Mouse (Mus musculus): ENCODE results near the gene Kctd14. TPM values are rescaled to one million over a fixed set of nuclear protein-coding genes. Genes with fewer than 3 reads are reported as not detected.
"Not testable (repeated sequence)": the region's sequence is repeated elsewhere in the genome, so short reads cannot be mapped to it uniquely, and the experiment has no call there.

Kctd14 gene
- polyA plus RNA-seq, 1 experiment from 2014 or later, result 5.1 TPM

DNA sequence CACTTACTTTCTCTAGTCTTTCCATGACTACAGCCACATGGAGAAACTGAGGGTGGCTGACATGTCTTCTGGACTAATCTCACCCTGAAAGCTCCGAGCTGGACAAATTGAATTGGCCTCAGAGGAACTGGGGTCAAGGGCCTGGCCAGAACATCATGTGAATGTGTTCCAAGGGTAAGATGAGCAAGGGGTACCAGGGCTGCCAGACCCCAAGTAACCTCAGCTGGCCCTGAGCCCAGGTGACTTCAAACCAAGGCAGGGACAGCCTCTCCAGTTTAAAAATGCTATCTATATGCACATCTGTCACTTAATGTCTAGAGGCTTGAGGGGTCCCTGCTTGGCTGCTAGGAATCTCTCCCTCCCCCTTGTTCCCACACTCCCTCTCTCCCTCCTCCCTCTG is 30.7 kb upstream of the Kctd14 start:
- Histone ChIP-seq H3K36me3 (no peaks in the 10 kb centered on the region), H3K27ac (replicated peaks) (no peak overlapping the region), H3K9ac (no peak overlapping the region), H3K4me2 (replicated peaks) (no peak overlapping the region), H3K27me3 (no peaks in the 10 kb centered on the region), H3K9me3 (replicated peaks) (no peaks in the 10 kb centered on the region), H3K4me1 (peaks cover 3% of the 10 kb centered on the region; the same call in 1 of the 2 replicates), H3K4me3 (replicated peaks) (no peak overlapping the region)
- ATAC-seq (ENCODE audit: insufficient number of reproducible peaks, low FRiP score, low TSS enrichment, low read depth), result no peak
- 53% methylated on average over 1 of the region's 1 CpGs for WGBS

DNA sequence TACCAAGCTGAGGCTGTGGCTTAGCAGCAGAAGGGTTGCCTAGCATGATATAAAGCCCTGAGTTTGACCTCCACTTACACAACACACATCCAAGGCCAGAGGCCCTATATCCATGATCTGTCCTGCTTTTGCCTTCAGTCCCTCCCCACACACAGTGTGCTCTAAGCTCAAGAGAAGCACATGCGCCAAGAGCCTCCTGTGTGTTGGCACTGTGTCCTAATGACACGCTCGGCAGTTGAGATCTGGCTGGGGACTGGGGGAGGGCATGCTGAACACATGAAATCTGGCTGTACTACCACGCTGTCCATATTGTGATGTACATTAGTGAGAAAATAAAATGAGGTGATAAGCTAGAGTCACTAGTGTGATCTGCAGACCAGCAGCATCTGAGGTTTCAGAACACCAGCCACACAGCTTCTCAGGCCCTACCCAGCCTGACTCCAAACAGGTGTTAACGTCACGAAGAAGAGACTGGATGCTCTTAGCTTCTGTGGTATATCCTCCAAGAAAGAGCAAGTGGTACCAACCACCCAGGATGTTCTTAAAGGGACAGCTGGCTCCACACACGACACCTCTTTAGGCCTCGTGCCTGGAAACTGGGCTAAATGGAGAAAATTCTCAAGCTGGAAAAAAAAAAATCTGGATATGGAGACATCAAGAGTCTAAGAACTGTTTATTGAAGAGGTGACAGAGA is 30.0 kb upstream of the Kctd14 start:
- no peak overlapping the region for H3K27ac ChIP-seq (replicated peaks)
- H3K9ac ChIP-seq, result no peak overlapping the region
- no peak overlapping the region for H3K4me3 ChIP-seq (replicated peaks)
- H3K9me3 ChIP-seq (replicated peaks), result no peaks in the 10 kb centered on the region
- 76% methylated on average over 8 of the region's 8 CpGs for WGBS
- peaks cover 3% of the 10 kb centered on the region; the same call in 1 of the 2 replicates for H3K4me1 ChIP-seq
- ATAC-seq (ENCODE audit: insufficient number of reproducible peaks, low FRiP score, low TSS enrichment, low read depth), result no peak
- H3K4me2 ChIP-seq (replicated peaks), result no peak overlapping the region
- no peaks in the 10 kb centered on the region for H3K36me3 ChIP-seq
- no peaks in the 10 kb centered on the region for H3K27me3 ChIP-seq

DNA sequence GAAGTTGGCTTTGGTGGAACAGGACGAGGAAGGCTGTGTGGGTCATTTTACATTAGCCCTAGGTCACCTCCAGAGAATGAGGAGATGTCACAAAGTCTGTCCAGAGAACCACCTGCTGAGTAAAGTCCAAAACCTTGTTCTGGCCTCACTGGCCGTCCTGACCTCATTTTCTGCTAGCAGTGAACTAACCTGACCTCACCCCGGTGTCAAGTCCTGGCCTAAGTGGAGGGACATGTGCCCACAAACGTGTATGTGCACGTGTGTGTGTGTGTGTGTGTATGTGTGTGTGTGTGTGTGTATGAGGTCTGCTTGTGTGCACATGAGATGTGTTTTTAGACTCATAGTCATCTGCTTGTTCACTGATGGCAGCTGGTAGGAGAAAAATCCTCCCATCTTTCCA is 27.4 kb upstream of the Kctd14 start:
- 54% methylated on average over 5 of the region's 5 CpGs for WGBS
- Histone ChIP-seq H3K36me3 (no peaks in the 10 kb centered on the region), H3K4me1 (peaks cover 3% of the 10 kb centered on the region; the same call in 1 of the 2 replicates), H3K9ac (no peak overlapping the region), H3K9me3 (replicated peaks) (no peaks in the 10 kb centered on the region), H3K4me2 (replicated peaks) (no peak overlapping the region), H3K27ac (replicated peaks) (no peak overlapping the region), H3K27me3 (no peaks in the 10 kb centered on the region), H3K4me3 (replicated peaks) (no peak overlapping the region)
- ATAC-seq (ENCODE audit: insufficient number of reproducible peaks, low FRiP score, low TSS enrichment, low read depth), result no peak

DNA sequence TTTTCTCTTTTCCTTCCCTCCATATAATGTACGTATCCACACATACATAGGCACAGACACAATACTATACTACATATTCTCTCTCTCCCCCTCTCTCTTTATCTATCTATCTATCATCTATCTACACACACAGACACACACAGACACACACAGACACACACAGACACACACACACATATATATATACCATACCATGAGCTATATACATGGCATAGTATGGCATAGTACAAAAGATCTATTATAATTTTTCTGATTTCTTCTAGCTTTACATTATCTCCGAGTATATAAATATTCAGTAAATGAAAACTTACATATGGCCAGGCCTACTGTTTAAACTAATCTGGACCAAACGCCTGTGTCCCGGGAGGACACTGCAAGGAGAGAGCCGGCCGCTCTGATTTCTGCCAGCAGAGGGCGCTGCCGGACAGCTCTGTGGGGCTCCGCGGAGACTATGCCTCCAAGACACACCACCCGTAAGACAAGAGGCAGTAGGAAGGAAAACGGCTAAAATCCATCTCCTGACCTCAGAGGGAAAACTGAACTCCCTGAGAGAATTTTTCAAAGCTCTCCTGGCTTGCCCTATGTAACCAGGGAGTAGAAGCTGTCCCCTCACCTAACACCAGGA is 26.4 kb upstream of the Kctd14 start:
- Histone ChIP-seq H3K36me3 (no peaks in the 10 kb centered on the region), H3K9ac (no peak overlapping the region)

DNA sequence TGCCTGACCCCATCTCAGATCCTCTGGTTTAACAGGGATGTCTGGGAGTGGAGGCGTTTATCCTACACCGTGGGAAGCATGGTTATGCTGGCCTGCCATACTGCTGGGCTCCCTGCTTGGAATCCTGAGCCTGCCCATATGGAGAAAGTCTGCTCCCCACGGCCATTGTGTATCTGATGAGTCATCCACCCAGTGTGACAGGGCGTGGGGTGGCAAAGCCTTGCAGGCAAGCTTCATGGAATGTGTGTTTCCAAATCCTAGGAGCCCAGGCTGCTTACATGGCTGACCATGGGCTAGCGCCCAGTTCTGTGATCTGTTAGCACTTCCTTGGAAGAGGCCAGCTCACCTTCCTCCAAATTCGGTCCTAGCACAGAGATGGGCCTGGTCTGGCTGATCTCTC is 24.6 kb upstream of the Kctd14 start:
- no peaks in the 10 kb centered on the region for H3K9me3 ChIP-seq (replicated peaks)
- H3K4me3 ChIP-seq (replicated peaks), result no peak overlapping the region
- no peaks in the 10 kb centered on the region for H3K36me3 ChIP-seq
- H3K9ac ChIP-seq, result no peak overlapping the region
- ATAC-seq (ENCODE audit: insufficient number of reproducible peaks, low FRiP score, low TSS enrichment, low read depth), result no peak
- H3K27me3 ChIP-seq, result no peaks in the 10 kb centered on the region
- no peak overlapping the region for H3K27ac ChIP-seq (replicated peaks)
- H3K4me2 ChIP-seq (replicated peaks), result no peak overlapping the region
- peaks cover 9% of the 10 kb centered on the region for H3K4me1 ChIP-seq
- WGBS, result 59% methylated on average over 6 of the region's 6 CpGs

More for the DNA sequence above, 26.4 kb upstream of the Kctd14 start:
- H3K27me3 ChIP-seq, result no peaks in the 10 kb centered on the region
- peak; percentile 81 for ATAC-seq (ENCODE audit: insufficient number of reproducible peaks, low FRiP score, low TSS enrichment, low read depth)
- H3K27ac ChIP-seq (replicated peaks), result no peak overlapping the region
- no peak overlapping the region for H3K4me2 ChIP-seq (replicated peaks)
- 8% methylated on average over 12 of the region's 12 CpGs for WGBS
- H3K9me3 ChIP-seq (replicated peaks), result no peaks in the 10 kb centered on the region
- peaks cover 5% of the 10 kb centered on the region for H3K4me1 ChIP-seq
- H3K4me3 ChIP-seq (replicated peaks), result no peak overlapping the region

DNA sequence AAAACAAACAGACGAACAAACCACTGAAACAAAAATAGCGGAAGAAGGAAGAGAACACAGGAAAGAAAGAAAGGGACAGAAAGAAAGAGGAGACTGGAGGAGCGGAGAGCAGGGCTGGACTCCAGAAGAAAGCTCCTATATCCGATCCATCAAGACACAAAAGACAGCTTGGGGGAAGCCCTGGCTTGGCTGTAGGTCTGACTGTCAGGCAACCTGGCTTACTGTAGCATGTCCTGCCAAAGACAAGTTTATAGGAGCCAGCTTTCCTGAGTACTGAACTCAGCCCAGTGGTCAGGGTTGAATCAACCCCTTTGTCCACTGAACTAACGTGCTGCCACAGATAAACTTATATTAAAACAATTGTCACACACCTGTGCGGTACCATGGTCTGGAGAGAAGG is 23.8 kb upstream of the Kctd14 start:
- no peak overlapping the region for H3K4me3 ChIP-seq (replicated peaks)
- H3K4me1 ChIP-seq, result peaks cover 9% of the 10 kb centered on the region
- WGBS, result 89% methylated on average over 6 of the region's 6 CpGs
- H3K9me3 ChIP-seq (replicated peaks), result no peaks in the 10 kb centered on the region
- H3K9ac ChIP-seq, result no peak overlapping the region
- H3K27me3 ChIP-seq, result no peaks in the 10 kb centered on the region
- ATAC-seq (ENCODE audit: insufficient number of reproducible peaks, low FRiP score, low TSS enrichment, low read depth), result no peak
- no peak overlapping the region for H3K27ac ChIP-seq (replicated peaks)
- no peaks in the 10 kb centered on the region for H3K36me3 ChIP-seq
- H3K4me2 ChIP-seq (replicated peaks), result no peak overlapping the region

DNA sequence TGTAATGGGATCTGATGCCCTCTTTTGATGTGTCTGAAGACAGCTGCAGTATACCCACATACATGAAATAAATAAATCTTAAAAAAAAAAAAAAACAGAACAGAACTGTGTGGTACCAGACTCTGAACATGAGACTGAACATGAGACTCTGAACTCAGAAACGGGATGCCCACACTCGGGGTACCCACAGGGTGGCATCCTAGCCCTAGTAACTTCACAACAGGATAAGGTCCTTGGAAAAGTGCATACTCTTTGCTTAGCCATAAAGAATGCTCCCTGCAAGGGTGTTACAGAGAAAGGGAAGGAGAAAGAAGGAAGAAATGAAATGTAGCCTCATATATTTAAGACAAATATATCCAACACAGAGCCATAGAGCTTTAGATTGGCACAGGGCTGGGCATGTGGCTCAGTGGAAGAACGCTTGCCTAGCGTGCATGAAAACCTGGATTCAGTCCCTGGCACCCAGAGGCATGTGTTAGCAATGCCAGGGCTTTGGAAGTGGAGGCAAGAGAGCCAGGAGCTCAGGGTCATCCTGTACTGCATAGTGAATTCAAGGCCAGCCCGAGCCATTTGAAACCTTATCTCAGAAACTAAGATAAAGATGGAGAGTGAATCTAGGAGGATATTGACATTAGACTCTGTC is 23.2 kb upstream of the Kctd14 start:
- Histone ChIP-seq H3K9me3 (replicated peaks) (no peaks in the 10 kb centered on the region), H3K27ac (replicated peaks) (no peak overlapping the region), H3K4me1 (peaks cover 9% of the 10 kb centered on the region), H3K36me3 (no peaks in the 10 kb centered on the region), H3K9ac (no peak overlapping the region), H3K4me3 (replicated peaks) (no peak overlapping the region), H3K27me3 (no peaks in the 10 kb centered on the region), H3K4me2 (replicated peaks) (no peak overlapping the region)
- ATAC-seq (ENCODE audit: insufficient number of reproducible peaks, low FRiP score, low TSS enrichment, low read depth), result no peak
- 77% methylated on average over 5 of the region's 5 CpGs for WGBS

DNA sequence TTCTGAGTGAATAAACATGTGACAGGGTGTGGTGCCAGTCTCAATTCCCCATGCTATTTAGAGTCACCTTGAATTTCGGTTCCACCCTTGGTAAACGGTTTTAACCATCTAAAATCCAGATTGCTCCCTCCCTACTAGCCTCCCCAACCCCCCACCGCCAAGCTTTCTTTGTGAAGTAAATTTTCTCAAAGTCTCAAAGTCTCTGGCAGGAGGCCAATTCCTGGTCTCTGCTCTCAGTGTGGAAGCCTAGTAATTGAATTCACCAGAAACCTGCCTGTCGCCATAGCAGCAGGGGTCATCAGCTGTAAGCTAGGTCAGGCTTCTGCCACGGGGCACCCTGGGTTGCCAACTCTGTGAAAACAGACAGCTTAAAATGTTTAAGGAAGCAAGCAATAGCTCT is 21.4 kb upstream of the Kctd14 start:
- H3K27ac ChIP-seq (replicated peaks), result 0 out of 2 replicates have a peak overlapping the region, but pooled peaks have one; percentile 8
- H3K36me3 ChIP-seq, result no peaks in the 10 kb centered on the region
- no peak overlapping the region for H3K4me3 ChIP-seq (replicated peaks)
- peaks cover 9% of the 10 kb centered on the region for H3K4me1 ChIP-seq
- no peaks in the 10 kb centered on the region for H3K9me3 ChIP-seq (replicated peaks)
- WGBS, result under 1% methylated on average over 5 of the region's 5 CpGs
- no peak overlapping the region for H3K4me2 ChIP-seq (replicated peaks)
- ATAC-seq (ENCODE audit: insufficient number of reproducible peaks, low FRiP score, low TSS enrichment, low read depth), result 0 out of 2 replicates have a peak, but pooled peaks have one; percentile 49
- no peak overlapping the region for H3K9ac ChIP-seq
- no peaks in the 10 kb centered on the region for H3K27me3 ChIP-seq

DNA sequence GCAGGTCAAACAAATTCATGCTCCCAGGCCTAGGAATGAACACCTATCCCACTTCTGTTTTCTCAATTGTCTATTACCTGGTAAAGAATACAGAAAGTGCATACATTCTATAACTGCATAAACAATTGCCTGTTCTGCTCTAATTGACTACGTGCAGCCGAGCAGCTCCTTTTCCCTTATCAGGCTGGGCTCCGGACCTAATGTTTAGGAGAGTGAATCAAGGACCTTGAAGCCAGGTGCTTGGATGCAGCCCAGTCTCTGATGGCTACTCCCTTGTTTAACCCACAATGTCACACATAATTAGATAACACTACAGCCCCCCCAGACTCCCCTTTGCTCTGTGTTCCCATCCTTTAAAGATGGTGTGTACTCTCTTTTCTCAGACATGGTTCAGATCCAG is 17.6 kb upstream of the Kctd14 start:
- 66% methylated on average over 3 of the region's 3 CpGs for WGBS
- H3K27me3 ChIP-seq, result not testable (repeated sequence)

DNA sequence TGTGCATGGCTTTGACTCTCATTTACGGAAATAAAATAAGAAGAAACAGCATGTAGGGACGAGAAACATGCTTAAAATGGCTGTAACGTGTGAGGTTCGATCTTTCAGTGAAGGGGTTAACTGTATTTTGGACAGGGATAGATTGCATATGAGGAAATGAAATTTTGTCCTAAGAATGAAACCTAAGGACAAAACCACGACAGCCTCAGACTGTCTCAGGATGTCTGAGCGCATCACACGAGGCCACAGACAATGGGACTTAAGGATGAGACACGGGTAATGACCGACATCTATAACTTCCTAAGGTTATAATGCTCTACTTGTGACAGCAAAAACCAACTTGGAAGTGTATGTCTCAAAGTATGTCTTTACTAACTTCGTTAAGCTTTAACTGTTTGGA is 16.6 kb upstream of the Kctd14 start:
- no peak for ATAC-seq (ENCODE audit: insufficient number of reproducible peaks, low FRiP score, low TSS enrichment, low read depth)
- Histone ChIP-seq H3K27me3 (no peaks in the 10 kb centered on the region), H3K4me3 (replicated peaks) (no peak overlapping the region), H3K9me3 (replicated peaks) (no peaks in the 10 kb centered on the region), H3K4me1 (peaks cover 5% of the 10 kb centered on the region), H3K9ac (no peak overlapping the region), H3K27ac (replicated peaks) (no peak overlapping the region), H3K36me3 (no peaks in the 10 kb centered on the region), H3K4me2 (replicated peaks) (no peak overlapping the region)
- WGBS, result 69% methylated on average over 10 of the region's 10 CpGs

More for the DNA sequence above, 17.6 kb upstream of the Kctd14 start:
- ATAC-seq (ENCODE audit: insufficient number of reproducible peaks, low FRiP score, low TSS enrichment, low read depth); H3K9me3 ChIP-seq (replicated peaks); H3K4me3 ChIP-seq (replicated peaks); H3K36me3 ChIP-seq; H3K27ac ChIP-seq (replicated peaks); H3K4me1 ChIP-seq; H3K9ac ChIP-seq; H3K4me2 ChIP-seq (replicated peaks): not testable (repeated sequence)

DNA sequence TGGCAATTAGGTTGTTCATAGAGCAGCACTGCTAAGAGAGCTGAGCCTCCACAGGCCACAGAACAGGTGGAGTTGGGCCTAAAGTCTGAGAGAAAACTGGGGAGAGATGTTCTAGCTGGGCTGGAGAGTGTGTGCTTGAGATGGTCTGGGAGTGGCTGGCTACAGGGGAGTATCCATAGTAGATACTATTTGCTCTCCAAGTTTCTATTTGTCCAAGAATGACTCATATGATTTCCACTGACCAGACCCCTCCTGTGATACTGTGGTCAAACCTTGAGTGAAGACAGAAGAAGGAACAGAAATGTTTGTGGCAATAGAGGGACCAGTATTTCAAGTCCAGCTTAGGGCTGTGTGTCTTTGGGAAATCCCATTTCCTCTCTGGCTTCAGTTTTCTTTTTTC is 12.1 kb upstream of the Kctd14 start:
- Histone ChIP-seq H3K27ac (replicated peaks) (no peak overlapping the region), H3K4me1 (no peaks in the 10 kb centered on the region), H3K4me2 (replicated peaks) (no peak overlapping the region), H3K36me3 (no peaks in the 10 kb centered on the region), H3K27me3 (no peaks in the 10 kb centered on the region), H3K4me3 (replicated peaks) (no peak overlapping the region), H3K9me3 (replicated peaks) (no peaks in the 10 kb centered on the region), H3K9ac (no peak overlapping the region)
- ATAC-seq (ENCODE audit: insufficient number of reproducible peaks, low FRiP score, low TSS enrichment, low read depth), result no peak
